Mouse (Mus musculus): Measurements from ENCODE around the gene Nisch. TPM values are rescaled to one million over a fixed set of nuclear protein-coding genes. Genes with fewer than 3 reads are reported as not detected.

Gene Nisch
- polyA plus RNA-seq, 1 experiment from 2014 or later: 343 TPM

DNA sequence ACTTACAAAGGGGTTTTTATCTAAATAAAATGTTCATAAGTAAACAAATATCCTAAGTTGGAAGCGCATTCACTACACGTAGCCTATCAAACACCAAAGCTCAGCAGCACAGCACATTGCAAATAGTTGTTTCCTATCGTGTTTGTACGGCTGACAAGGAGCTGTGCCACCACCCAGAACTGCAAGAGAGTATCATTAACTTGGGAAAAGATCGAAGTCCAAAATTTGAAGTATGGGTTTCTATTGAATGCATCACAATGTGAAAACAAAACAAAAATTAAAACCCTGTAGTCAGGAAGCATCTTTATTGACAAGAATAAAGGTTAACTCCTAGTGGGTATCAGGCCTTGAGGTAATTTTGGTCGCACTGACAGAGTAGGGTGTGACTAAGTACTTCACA, 31.6 kb upstream of the Nisch start:
- WGBS: 92% methylated on average over 6 of the region's 6 CpGs
- ATAC-seq (ENCODE audit: low FRiP score, low TSS enrichment): no peak
- Histone ChIP-seq H3K4me2 (ENCODE audit: low read length) (no peak overlapping the region), H3K27ac (replicated peaks; ENCODE audit: low read depth, low read length) (no peak overlapping the region), H3K9ac (replicated peaks; ENCODE audit: low read length) (no peak overlapping the region), H3K9me3 (ENCODE audit: control insufficient read depth, low read length) (no peaks in the 10 kb centered on the region), H3K4me1 (ENCODE audit: control insufficient read depth, insufficient read depth, low read length) (peaks cover 9% of the 10 kb centered on the region; the same call in 1 of the 2 replicates), H3K36me3 (ENCODE audit: control insufficient read depth, insufficient read depth, low read length) (peaks cover 9% of the 10 kb centered on the region), H3K27me3 (ENCODE audit: control insufficient read depth, insufficient read depth, low read length) (no peaks in the 10 kb centered on the region), H3K4me3 (replicated peaks; ENCODE audit: low read depth, low read length) (no peak overlapping the region)
- DNase-seq: no peak

GRCm38 (mm10) chr14:31245946-31246345, 29.2 kb upstream of the Nisch start:
- no peaks in the 10 kb centered on the region for H3K4me1 ChIP-seq (ENCODE audit: control insufficient read depth, insufficient read depth, low read length)
- H3K9ac ChIP-seq (replicated peaks; ENCODE audit: low read length): no peak overlapping the region
- H3K36me3 ChIP-seq (ENCODE audit: control insufficient read depth, insufficient read depth, low read length): no peaks in the 10 kb centered on the region
- H3K27ac ChIP-seq (replicated peaks; ENCODE audit: low read depth, low read length): no peak overlapping the region
- H3K27me3 ChIP-seq (ENCODE audit: control insufficient read depth, insufficient read depth, low read length): no peaks in the 10 kb centered on the region
- DNase-seq: no peak
- ATAC-seq (ENCODE audit: low FRiP score, low TSS enrichment): no peak
- no peak overlapping the region for H3K4me2 ChIP-seq (ENCODE audit: low read length)
- WGBS: 92% methylated on average over 1 of the region's 1 CpGs
- H3K4me3 ChIP-seq (replicated peaks; ENCODE audit: low read depth, low read length): no peak overlapping the region
- H3K9me3 ChIP-seq (ENCODE audit: control insufficient read depth, low read length): no peaks in the 10 kb centered on the region

DNA sequence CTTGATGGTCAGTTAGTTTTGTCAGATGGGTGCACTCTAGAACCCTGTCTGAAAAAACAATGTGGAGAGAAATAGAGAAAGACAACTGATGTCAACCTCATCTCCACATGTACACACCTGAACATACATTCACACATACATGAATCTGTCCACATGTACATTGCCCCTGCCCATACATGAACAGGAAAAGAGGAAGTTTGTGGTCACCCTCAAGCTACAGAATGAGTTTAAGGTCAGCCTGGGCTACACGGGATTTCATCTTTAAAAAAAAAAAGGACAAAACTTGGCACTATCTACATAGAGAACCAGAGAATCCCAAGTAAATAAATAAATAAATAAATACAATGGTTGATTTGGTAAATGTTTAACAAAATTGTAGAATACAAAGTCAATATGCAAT, 28.0 kb upstream of the Nisch start:
- Histone ChIP-seq H3K4me2 (ENCODE audit: low read length) (no peak overlapping the region), H3K4me1 (ENCODE audit: control insufficient read depth, insufficient read depth, low read length) (no peaks in the 10 kb centered on the region), H3K27ac (replicated peaks; ENCODE audit: low read depth, low read length) (no peak overlapping the region), H3K27me3 (ENCODE audit: control insufficient read depth, insufficient read depth, low read length) (no peaks in the 10 kb centered on the region), H3K36me3 (ENCODE audit: control insufficient read depth, insufficient read depth, low read length) (no peaks in the 10 kb centered on the region), H3K4me3 (replicated peaks; ENCODE audit: low read depth, low read length) (no peak overlapping the region), H3K9me3 (ENCODE audit: control insufficient read depth, low read length) (no peaks in the 10 kb centered on the region), H3K9ac (replicated peaks; ENCODE audit: low read length) (no peak overlapping the region)
- WGBS: 91% methylated on average over 1 of the region's 1 CpGs
- no peak for ATAC-seq (ENCODE audit: low FRiP score, low TSS enrichment)
- no peak for DNase-seq

DNA sequence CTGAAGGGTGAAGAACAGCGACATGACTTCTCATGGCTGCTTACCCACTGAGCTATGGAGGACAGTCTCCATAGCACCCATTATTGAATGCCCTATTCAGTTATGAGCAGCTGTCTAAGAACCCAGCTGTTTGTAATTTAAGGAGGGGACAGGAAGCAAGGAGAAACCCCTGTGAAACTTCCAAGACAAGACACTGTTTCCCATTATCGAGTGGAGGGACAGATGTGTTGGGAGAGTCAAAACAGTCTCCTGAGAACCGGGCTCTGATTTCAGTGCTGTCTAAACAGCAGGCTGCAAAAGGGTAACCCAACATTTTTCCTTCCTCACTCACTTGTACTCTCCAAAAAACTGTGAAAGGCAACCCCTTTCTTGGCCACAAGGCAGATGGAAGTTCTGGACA, 23.8 kb upstream of the Nisch start:
- Histone ChIP-seq H3K27me3 (ENCODE audit: control insufficient read depth, insufficient read depth, low read length) (no peaks in the 10 kb centered on the region), H3K4me2 (ENCODE audit: low read length) (no peak overlapping the region), H3K27ac (replicated peaks; ENCODE audit: low read depth, low read length) (no peak overlapping the region), H3K4me1 (ENCODE audit: control insufficient read depth, insufficient read depth, low read length) (no peaks in the 10 kb centered on the region), H3K36me3 (ENCODE audit: control insufficient read depth, insufficient read depth, low read length) (no peaks in the 10 kb centered on the region), H3K9me3 (ENCODE audit: control insufficient read depth, low read length) (no peaks in the 10 kb centered on the region), H3K4me3 (replicated peaks; ENCODE audit: low read depth, low read length) (no peak overlapping the region), H3K9ac (replicated peaks; ENCODE audit: low read length) (no peak overlapping the region)
- DNase-seq (no peak), ATAC-seq (ENCODE audit: low FRiP score, low TSS enrichment) (no peak)
- WGBS: 79% methylated on average over 3 of the region's 3 CpGs

- no peak for DNase-seq
- Histone ChIP-seq H3K4me2 (ENCODE audit: low read length) (no peak overlapping the region), H3K9me3 (ENCODE audit: control insufficient read depth, low read length) (no peaks in the 10 kb centered on the region), H3K4me3 (replicated peaks; ENCODE audit: low read depth, low read length) (no peak overlapping the region), H3K36me3 (ENCODE audit: control insufficient read depth, insufficient read depth, low read length) (no peaks in the 10 kb centered on the region), H3K27ac (replicated peaks; ENCODE audit: low read depth, low read length) (no peak overlapping the region), H3K9ac (replicated peaks; ENCODE audit: low read length) (no peak overlapping the region), H3K4me1 (ENCODE audit: control insufficient read depth, insufficient read depth, low read length) (no peaks in the 10 kb centered on the region), H3K27me3 (ENCODE audit: control insufficient read depth, insufficient read depth, low read length) (no peaks in the 10 kb centered on the region)
- no peak for ATAC-seq (ENCODE audit: low FRiP score, low TSS enrichment)
- 88% methylated on average over 7 of the region's 7 CpGs for WGBS
These were observed 20.5 kb upstream of the Nisch start for GRCm38 (mm10) chr14:31237101-31237882.

GRCm38 (mm10) chr14:31233996-31234591, 17.3 kb upstream of the Nisch start:
- no peaks in the 10 kb centered on the region for H3K9me3 ChIP-seq (ENCODE audit: control insufficient read depth, low read length)
- H3K27ac ChIP-seq (replicated peaks; ENCODE audit: low read depth, low read length): no peak overlapping the region
- 0 out of 2 replicates have a peak overlapping the region, but pooled peaks have one; percentile 16 for H3K4me2 ChIP-seq (ENCODE audit: low read length)
- ATAC-seq (ENCODE audit: low FRiP score, low TSS enrichment) (no peak; the same call in 1 of the 2 replicates), DNase-seq (peak; percentile 91)
- H3K9ac ChIP-seq (replicated peaks; ENCODE audit: low read length): no peak overlapping the region
- no peaks in the 10 kb centered on the region for H3K27me3 ChIP-seq (ENCODE audit: control insufficient read depth, insufficient read depth, low read length)
- no peaks in the 10 kb centered on the region for H3K4me1 ChIP-seq (ENCODE audit: control insufficient read depth, insufficient read depth, low read length)
- H3K36me3 ChIP-seq (ENCODE audit: control insufficient read depth, insufficient read depth, low read length): no peaks in the 10 kb centered on the region
- 21% methylated on average over 11 of the region's 11 CpGs for WGBS
- H3K4me3 ChIP-seq (replicated peaks; ENCODE audit: low read depth, low read length): no peak overlapping the region

- Histone ChIP-seq H3K9ac (replicated peaks; ENCODE audit: low read length) (no peak overlapping the region), H3K27me3 (ENCODE audit: control insufficient read depth, insufficient read depth, low read length) (no peaks in the 10 kb centered on the region), H3K4me1 (ENCODE audit: control insufficient read depth, insufficient read depth, low read length) (no peaks in the 10 kb centered on the region), H3K4me3 (replicated peaks; ENCODE audit: low read depth, low read length) (no peak overlapping the region), H3K36me3 (ENCODE audit: control insufficient read depth, insufficient read depth, low read length) (no peaks in the 10 kb centered on the region), H3K4me2 (ENCODE audit: low read length) (no peak overlapping the region), H3K27ac (replicated peaks; ENCODE audit: low read depth, low read length) (no peak overlapping the region), H3K9me3 (ENCODE audit: control insufficient read depth, low read length) (no peaks in the 10 kb centered on the region)
- ATAC-seq (ENCODE audit: low FRiP score, low TSS enrichment): no peak; the same call in 1 of the 2 replicates
- 88% methylated on average over 14 of the region's 14 CpGs for WGBS
- DNase-seq: no peak
These were observed 16.6 kb upstream of the Nisch start for GRCm38 (mm10) chr14:31233070-31233995.

DNA sequence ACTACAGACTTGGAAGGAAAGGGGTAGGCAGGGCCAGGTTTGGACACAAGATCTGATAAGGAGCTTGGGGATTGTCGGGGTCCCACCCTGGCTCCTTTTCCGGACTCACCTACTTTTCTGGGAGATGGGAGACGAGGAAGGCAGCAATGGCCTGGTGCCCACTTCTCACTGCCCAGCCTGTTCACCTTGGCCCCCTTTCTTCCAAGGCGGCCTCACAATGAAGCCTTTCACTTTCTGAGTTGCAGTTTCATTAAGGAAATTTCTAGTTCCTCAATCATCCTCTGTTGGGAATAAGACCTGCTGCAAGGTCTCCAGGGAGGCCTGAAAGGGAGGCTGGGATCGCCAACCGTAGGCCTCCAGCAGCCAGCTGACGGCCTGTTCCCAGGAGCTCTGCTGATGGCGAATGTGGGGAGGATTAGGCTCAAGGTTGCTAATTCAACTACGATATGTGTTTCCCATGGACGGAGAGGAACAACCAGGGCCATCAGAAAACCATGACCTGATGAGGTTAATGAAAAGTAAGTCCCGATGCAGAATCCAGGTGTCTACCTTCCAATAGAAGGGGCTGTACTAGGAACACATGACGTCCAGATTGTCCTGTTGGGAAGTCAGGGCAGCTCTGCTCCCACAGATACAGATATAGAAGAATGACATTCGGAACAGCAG, 15.8 kb upstream of the Nisch start:
- Histone ChIP-seq H3K27me3 (ENCODE audit: control insufficient read depth, insufficient read depth, low read length) (no peaks in the 10 kb centered on the region), H3K4me2 (ENCODE audit: low read length) (no peak overlapping the region), H3K36me3 (ENCODE audit: control insufficient read depth, insufficient read depth, low read length) (no peaks in the 10 kb centered on the region), H3K4me3 (replicated peaks; ENCODE audit: low read depth, low read length) (no peak overlapping the region), H3K9me3 (ENCODE audit: control insufficient read depth, low read length) (no peaks in the 10 kb centered on the region), H3K9ac (replicated peaks; ENCODE audit: low read length) (no peak overlapping the region), H3K4me1 (ENCODE audit: control insufficient read depth, insufficient read depth, low read length) (no peaks in the 10 kb centered on the region), H3K27ac (replicated peaks; ENCODE audit: low read depth, low read length) (0 out of 2 replicates have a peak overlapping the region, but pooled peaks have one; percentile 5)
- 83% methylated on average over 13 of the region's 13 CpGs for WGBS
- ATAC-seq (ENCODE audit: low FRiP score, low TSS enrichment) (no peak), DNase-seq (no peak)
